Mouse (Mus musculus) CH12.LX (cell line): Measurements from ENCODE around the gene Cdh13.

Experiments
- JUND ChIP-seq: conservative IDR thresholded peaks from 2 replicates; pipeline ENCODE4 v1.6.1; 2011; ENCODE audit warnings: low read depth, low read length, improper control_type of control experiment
- ZNF384 ChIP-seq: IDR thresholded peaks from 2 replicates; pipeline ENCODE4 v1.6.1; 2012; ENCODE audit warnings: low read depth, low read length, improper control_type of control experiment, inconsistent platforms

DNA sequence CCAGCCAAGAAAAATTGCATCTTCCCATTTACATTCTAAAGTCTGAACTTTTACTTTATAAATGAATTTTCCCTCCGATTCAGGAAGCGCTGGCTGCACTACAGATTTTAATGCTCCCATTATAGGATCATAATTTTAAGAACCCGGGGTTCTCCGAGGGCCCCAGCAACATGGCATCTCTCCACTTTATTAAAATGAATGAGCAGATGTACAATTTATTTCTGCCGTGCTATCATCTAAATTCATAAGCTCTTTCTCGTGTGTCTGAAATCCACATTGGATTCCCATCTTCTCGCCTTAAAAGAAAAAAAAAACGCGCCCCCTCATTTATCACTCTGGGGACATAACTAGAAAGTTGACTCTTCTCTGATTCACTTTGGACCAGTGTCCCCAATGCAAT lies 925.0 kb downstream of the Cdh13 start:
- TF ChIP-seq JUND (no peak), ZNF384 (no peak)
